Mouse (Mus musculus): ENCODE results near the gene Chpf.

GRCm38 (mm10) chr1:75451900-75452299 is 27.2 kb downstream of the Chpf start:
- TF ChIP-seq CTCF (IDR thresholded peaks at IDR 0.05; ENCODE audit: borderline replicate concordance, insufficient read depth, low read depth, low read length) (no peak), POLR2A (IDR thresholded peaks at IDR 0.05; ENCODE audit: borderline replicate concordance, insufficient read depth, low read length) (no peak)
